Mouse (Mus musculus) neural tube, embryonic 15.5 days (tissue): Measurements from ENCODE around the gene Gabbr2. TPM values are rescaled to one million over a fixed set of nuclear protein-coding genes. Genes with fewer than 3 reads are reported as not detected.

Experiments used
- ATAC-seq: fragments of 200-750 bp; cut with Nextera tagmentation; 2 replicates; pipeline ENCODE4 v1.8.0; 2017; ENCODE audit warnings: mild to moderate bottlenecking, moderate TSS enrichment, moderate library complexity; ENCODE audit not compliant: low FRiP score
- H3K27ac ChIP-seq: fragments of 300-500 bp; sonication (generic); replicated peaks from 2 replicates; pipeline ENCODE4 v1.5.1; 2015; ENCODE audit warnings: mild to moderate bottlenecking, inconsistent platforms
- H3K27me3 ChIP-seq: fragments of 300-500 bp; sonication (generic); replicated peaks from 2 replicates; pipeline ENCODE4 v1.6.1; 2015; ENCODE audit warnings: inconsistent platforms
- H3K36me3 ChIP-seq: fragments of 300-500 bp; sonication (generic); 2 replicates; pipeline ENCODE4 v1.6.1; 2015; ENCODE audit warnings: inconsistent platforms
- H3K4me1 ChIP-seq: fragments of 300-500 bp; sonication (generic); 2 replicates; pipeline ENCODE4 v1.6.1; 2015; ENCODE audit warnings: inconsistent platforms
- H3K4me2 ChIP-seq: fragments of 300-500 bp; sonication (generic); 2 replicates; pipeline ENCODE4 v1.6.1; 2015; ENCODE audit warnings: inconsistent platforms, mild to moderate bottlenecking, moderate library complexity
- H3K4me3 ChIP-seq: fragments of 300-500 bp; sonication (generic); replicated peaks from 2 replicates; pipeline ENCODE4 v1.5.1; 2015; ENCODE audit warnings: mild to moderate bottlenecking, inconsistent platforms
- H3K9ac ChIP-seq: fragments of 300-500 bp; sonication (generic); replicated peaks from 2 replicates; pipeline ENCODE4 v1.6.1; 2015; ENCODE audit warnings: mild to moderate bottlenecking, inconsistent platforms
- H3K9me3 ChIP-seq: fragments of 300-500 bp; sonication (generic); replicated peaks from 2 replicates; pipeline ENCODE4 v1.6.1; 2016; ENCODE audit warnings: inconsistent platforms
- WGBS: fragments of 180-500 bp; shearing (Covaris S2); methylation state at CpG from one replicate; pipeline ENCODE4 v1.1.7; 2015; ENCODE audit warnings: mixed read lengths; 5-methylcytosine and 5-hydroxymethylcytosine counted together
- polyA plus RNA-seq: library from polyadenylated mRNA; unstranded; fragments of >200 nt; fragmentation: Nextera tagmentation; extraction: Ambion mirVana; gene quantifications from 2 replicates; pipeline ENCODE4 v1.2.1, GENCODE M21; 2015

Gene Gabbr2
- polyA plus RNA-seq, 1 experiment from 2014 or later, result 12.5 TPM

GRCm38 (mm10) chr4:46690565-46690964, 301.1 kb downstream of the Gabbr2 start:
- Histone ChIP-seq H3K27ac (no peak overlapping the region; the same call in 1 of the 2 replicates), H3K9ac (no peak overlapping the region), H3K36me3 (no peaks in the 10 kb centered on the region), H3K4me3 (no peak overlapping the region), H3K4me2 (no peak overlapping the region), H3K4me1 (0 out of 2 replicates have a peak, but pooled peaks cover 3% of the 10 kb centered on the region), H3K27me3 (peaks cover 13% of the 10 kb centered on the region; the same call in 1 of the 2 replicates), H3K9me3 (no peaks in the 10 kb centered on the region)
- WGBS, result 81% methylated on average over 8 of the region's 8 CpGs
- no peak for ATAC-seq

GRCm38 (mm10) chr4:46690023-46690420, 301.7 kb downstream of the Gabbr2 start:
- WGBS, result 79% methylated on average over 8 of the region's 8 CpGs

GRCm38 (mm10) chr4:46689397-46690022, 302.2 kb downstream of the Gabbr2 start:
- ATAC-seq, result peak; percentile 76
- H3K27ac ChIP-seq, result no peak overlapping the region
- 48% methylated on average over 15 of the region's 15 CpGs for WGBS

More at GRCm38 (mm10) chr4:46690023-46690420, 301.7 kb downstream of the Gabbr2 start:
- H3K36me3 ChIP-seq, result no peaks in the 10 kb centered on the region
- H3K4me3 ChIP-seq, result no peak overlapping the region
- H3K9me3 ChIP-seq, result no peaks in the 10 kb centered on the region
- no peak overlapping the region for H3K27ac ChIP-seq
- H3K27me3 ChIP-seq, result peaks cover 11% of the 10 kb centered on the region; the same call in 1 of the 2 replicates
- 0 out of 2 replicates have a peak, but pooled peaks cover 3% of the 10 kb centered on the region for H3K4me1 ChIP-seq
- ATAC-seq, result no peak
- no peak overlapping the region for H3K4me2 ChIP-seq
- no peak overlapping the region for H3K9ac ChIP-seq

GRCm38 (mm10) chr4:46688213-46688832, 303.4 kb downstream of the Gabbr2 start:
- H3K36me3 ChIP-seq, result 0 out of 2 replicates have a peak, but pooled peaks cover 2% of the 10 kb centered on the region
- H3K9me3 ChIP-seq, result no peaks in the 10 kb centered on the region
- H3K27ac ChIP-seq, result no peak overlapping the region
- H3K4me2 ChIP-seq, result no peak overlapping the region
- WGBS, result 88% methylated on average over 14 of the region's 14 CpGs
- no peak overlapping the region for H3K4me3 ChIP-seq
- no peak overlapping the region for H3K9ac ChIP-seq
- H3K4me1 ChIP-seq, result 0 out of 2 replicates have a peak, but pooled peaks cover 3% of the 10 kb centered on the region
- peaks cover 11% of the 10 kb centered on the region; the same call in 1 of the 2 replicates for H3K27me3 ChIP-seq
- no peak for ATAC-seq

More at GRCm38 (mm10) chr4:46689397-46690022, 302.2 kb downstream of the Gabbr2 start:
- Histone ChIP-seq H3K4me2 (no peak overlapping the region), H3K4me1 (0 out of 2 replicates have a peak, but pooled peaks cover 3% of the 10 kb centered on the region), H3K36me3 (no peaks in the 10 kb centered on the region), H3K9me3 (no peaks in the 10 kb centered on the region), H3K9ac (no peak overlapping the region), H3K27me3 (peaks cover 11% of the 10 kb centered on the region; the same call in 1 of the 2 replicates), H3K4me3 (no peak overlapping the region)

GRCm38 (mm10) chr4:46684160-46684559, 307.5 kb downstream of the Gabbr2 start:
- Histone ChIP-seq H3K4me3 (no peak overlapping the region), H3K4me1 (no peaks in the 10 kb centered on the region), H3K27me3 (peaks cover 8% of the 10 kb centered on the region; the same call in 1 of the 2 replicates), H3K9me3 (no peaks in the 10 kb centered on the region), H3K4me2 (no peak overlapping the region), H3K9ac (no peak overlapping the region), H3K27ac (no peak overlapping the region), H3K36me3 (0 out of 2 replicates have a peak, but pooled peaks cover 9% of the 10 kb centered on the region)
- 0 out of 2 replicates have a peak, but pooled peaks have one; percentile 25 for ATAC-seq
- WGBS, result 51% methylated on average over 6 of the region's 6 CpGs

- H3K9me3 ChIP-seq, result no peaks in the 10 kb centered on the region
- 73% methylated on average over 3 of the region's 3 CpGs for WGBS
- peaks cover 28% of the 10 kb centered on the region for H3K36me3 ChIP-seq
- H3K4me3 ChIP-seq, result no peak overlapping the region
- no peaks in the 10 kb centered on the region for H3K27me3 ChIP-seq
- ATAC-seq, result no peak
- H3K4me2 ChIP-seq, result no peak overlapping the region
- no peak overlapping the region for H3K9ac ChIP-seq
- H3K27ac ChIP-seq, result no peak overlapping the region
- no peaks in the 10 kb centered on the region for H3K4me1 ChIP-seq
These were observed 315.0 kb downstream of the Gabbr2 start for GRCm38 (mm10) chr4:46676646-46677045.

- H3K4me1 ChIP-seq, result no peaks in the 10 kb centered on the region
- ATAC-seq, result no peak
- no peaks in the 10 kb centered on the region for H3K27me3 ChIP-seq
- no peaks in the 10 kb centered on the region for H3K9me3 ChIP-seq
- H3K4me3 ChIP-seq, result no peak overlapping the region
- no peak overlapping the region for H3K9ac ChIP-seq
- peaks cover 32% of the 10 kb centered on the region for H3K36me3 ChIP-seq
- WGBS, result 61% methylated on average over 4 of the region's 4 CpGs
- no peak overlapping the region for H3K27ac ChIP-seq
- no peak overlapping the region for H3K4me2 ChIP-seq
These were observed 315.7 kb downstream of the Gabbr2 start for GRCm38 (mm10) chr4:46675992-46676391.

GRCm38 (mm10) chr4:46675272-46675785, 316.3 kb downstream of the Gabbr2 start:
- ATAC-seq, result no peak
- Histone ChIP-seq H3K4me1 (no peaks in the 10 kb centered on the region), H3K27ac (no peak overlapping the region), H3K9ac (no peak overlapping the region), H3K9me3 (no peaks in the 10 kb centered on the region), H3K27me3 (no peaks in the 10 kb centered on the region), H3K4me3 (no peak overlapping the region), H3K4me2 (no peak overlapping the region), H3K36me3 (peaks cover 33% of the 10 kb centered on the region)
- WGBS, result 83% methylated on average over 11 of the region's 11 CpGs

GRCm38 (mm10) chr4:46668620-46669019, 323.1 kb downstream of the Gabbr2 start:
- no peak overlapping the region for H3K4me3 ChIP-seq
- peaks cover 26% of the 10 kb centered on the region for H3K36me3 ChIP-seq
- no peaks in the 10 kb centered on the region for H3K9me3 ChIP-seq
- H3K9ac ChIP-seq, result no peak overlapping the region
- WGBS, result 67% methylated on average over 11 of the region's 11 CpGs
- H3K4me1 ChIP-seq, result peaks cover 15% of the 10 kb centered on the region
- H3K27ac ChIP-seq, result 0 out of 2 replicates have a peak overlapping the region, but pooled peaks have one; percentile 7
- no peak overlapping the region for H3K4me2 ChIP-seq
- no peak for ATAC-seq
- no peaks in the 10 kb centered on the region for H3K27me3 ChIP-seq

- Histone ChIP-seq H3K4me2 (no peak overlapping the region), H3K36me3 (peaks cover 20% of the 10 kb centered on the region; the same call in 1 of the 2 replicates), H3K4me3 (no peak overlapping the region), H3K27ac (no peak overlapping the region), H3K9me3 (no peaks in the 10 kb centered on the region), H3K4me1 (peaks cover 16% of the 10 kb centered on the region), H3K27me3 (no peaks in the 10 kb centered on the region), H3K9ac (no peak overlapping the region)
- WGBS, result 71% methylated on average over 5 of the region's 5 CpGs
- ATAC-seq, result no peak
These were observed 325.3 kb downstream of the Gabbr2 start for GRCm38 (mm10) chr4:46666420-46666819.

- no peaks in the 10 kb centered on the region for H3K27me3 ChIP-seq
- H3K4me2 ChIP-seq, result no peak overlapping the region
- H3K36me3 ChIP-seq, result peaks cover 13% of the 10 kb centered on the region; the same call in 1 of the 2 replicates
- no peak overlapping the region for H3K27ac ChIP-seq
- no peak overlapping the region for H3K4me3 ChIP-seq
- H3K4me1 ChIP-seq, result peaks cover 16% of the 10 kb centered on the region
- H3K9ac ChIP-seq, result no peak overlapping the region
- WGBS, result 12% methylated on average over 7 of the region's 8 CpGs
- no peak for ATAC-seq
- no peaks in the 10 kb centered on the region for H3K9me3 ChIP-seq
These were observed 326.3 kb downstream of the Gabbr2 start for GRCm38 (mm10) chr4:46665371-46665774.
